Comparison of ENCODE assay signal across 9 mouse cellular contexts in genomic region chr2:160806091-160806521, GRCm38 (mm10).
DNase-seq lines count a peak whose midpoint lies in the region; ATAC-seq and TF ChIP-seq lines count a peak whose summit lies in the region.
"Had no signal": no experiment of that assay in that cellular context is flagged by ENCODE, and none has a peak within 500 bp of the region (broad histone marks: within the 10 kb centered on the region; RNA-seq: fewer than 3 reads in every experiment).

No protein-coding gene starts in this region.

- DNase-seq in gastrocnemius, adult 18-20 months (ENCODE audit: low spot score) = peak; percentile 65
- no peak for DNase-seq in gastrocnemius, postnatal 4 days (ENCODE audit: low spot score in 2 of 2)
- DNase-seq in 3T3-L1 (ENCODE audit: low read depth, low spot score) = peak; percentile 19
- peak; percentile 31 for DNase-seq in fibroblast of lung, adult 2 months (ENCODE audit: low read depth)
- peak; percentile 90 to 93 for DNase-seq in kidney, postnatal 25 days
- DNase-seq in stomach, postnatal 0 days (ENCODE audit: low spot score) = no peak
- DNase-seq in urinary bladder, adult 18-20 months (ENCODE audit: low spot score in 2 of 2) = no peak
- no peak for DNase-seq in frontal cortex, postnatal 10 days (ENCODE audit: low spot score in 2 of 2)

- no peak overlapping the region for H3K4me3 ChIP-seq in stomach, postnatal 0 days (ENCODE audit: low read depth, low read length)

- 47% methylated on average over 3 of the region's 3 CpGs for WGBS in stomach, postnatal 0 days

- no peak overlapping the region for H3K4me2 ChIP-seq in stomach, postnatal 0 days (replicated peaks; ENCODE audit: low read depth)

- TF ChIP-seq EP300 in stomach, postnatal 0 days (optimal IDR thresholded peaks at IDR 0.05) = no peak

- no peak for TF ChIP-seq CTCF in stomach, postnatal 0 days (IDR thresholded peaks at IDR 0.05; ENCODE audit: low read depth)

- H3K4me1 ChIP-seq in stomach, postnatal 0 days (replicated peaks; ENCODE audit: control insufficient read depth, insufficient read depth) = peaks cover 3% of the 10 kb centered on the region; the same call in 1 of the 2 replicates

- ATAC-seq in stomach, postnatal 0 days (ENCODE audit: low FRiP score, low TSS enrichment) = no peak

- no peaks in the 10 kb centered on the region for H3K27me3 ChIP-seq in stomach, postnatal 0 days (ENCODE audit: control insufficient read depth, insufficient read depth, low read length)
- H3K27me3 ChIP-seq: CH12.LX had no signal

- no peak overlapping the region for H3K9ac ChIP-seq in stomach, postnatal 0 days (ENCODE audit: low read length)

- H3K27ac ChIP-seq in stomach, postnatal 0 days (replicated peaks) = peak overlapping the region; percentile 65

- H3K36me3 ChIP-seq in stomach, postnatal 0 days (ENCODE audit: control insufficient read depth, insufficient read depth, low read length) = no peaks in the 10 kb centered on the region

- H3K9me3 ChIP-seq in stomach, postnatal 0 days (ENCODE audit: control insufficient read depth, low read length) = no peaks in the 10 kb centered on the region

Comparison
In these comparisons a context has a peak if more than half of its experiments do, and no peak if none do; other contexts are left out.
1. DNase-seq: peak in gastrocnemius, adult 18-20 months (single experiment), 3T3-L1 (single experiment), fibroblast of lung, adult 2 months (single experiment) and kidney, postnatal 25 days (2 of 2); none in gastrocnemius, postnatal 4 days (0 of 2), stomach, postnatal 0 days (single experiment), urinary bladder, adult 18-20 months (0 of 2) and frontal cortex, postnatal 10 days (0 of 2).